Mouse (Mus musculus) cerebellum, adult (tissue): ENCODE results near the gene Sdk1.

Experiments used
- ATAC-seq: cut with Nextera tagmentation; 2 replicates; pipeline ENCODE4 v1.9.2; 2017; ENCODE audit warnings: mild to moderate bottlenecking, moderate library complexity, mixed read lengths; ENCODE audit not compliant: insufficient number of reproducible peaks, low FRiP score, low TSS enrichment

Sdk1 gene

GRCm38 (mm10) chr5:141317095-141317494 lies 75.8 kb downstream of the Sdk1 start:
- no peak for ATAC-seq

DNA sequence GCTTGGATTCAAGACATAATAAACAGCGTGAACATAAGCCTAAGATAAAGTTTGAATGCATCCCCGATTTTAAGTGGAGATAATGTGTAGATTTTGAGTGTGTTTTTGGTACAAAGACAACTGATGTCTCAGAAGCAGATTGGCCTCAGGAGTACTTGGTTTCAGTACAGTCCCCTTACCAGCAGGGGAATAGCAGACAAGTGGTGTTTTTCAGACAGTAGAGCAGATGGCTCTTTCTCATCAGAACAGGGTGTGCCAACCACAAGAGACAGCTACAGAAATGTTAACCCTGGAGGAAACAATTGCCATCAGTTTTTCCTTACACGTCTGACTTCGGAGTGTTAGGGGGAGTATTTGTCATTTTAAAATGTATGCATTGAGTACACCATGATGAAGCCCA lies 83.6 kb downstream of the Sdk1 start:
- ATAC-seq, result 0 out of 2 replicates have a peak, but pooled peaks have one; percentile 45

- no peak for ATAC-seq
Measured at GRCm38 (mm10) chr5:141344376-141344775, 103.1 kb downstream of the Sdk1 start.

DNA sequence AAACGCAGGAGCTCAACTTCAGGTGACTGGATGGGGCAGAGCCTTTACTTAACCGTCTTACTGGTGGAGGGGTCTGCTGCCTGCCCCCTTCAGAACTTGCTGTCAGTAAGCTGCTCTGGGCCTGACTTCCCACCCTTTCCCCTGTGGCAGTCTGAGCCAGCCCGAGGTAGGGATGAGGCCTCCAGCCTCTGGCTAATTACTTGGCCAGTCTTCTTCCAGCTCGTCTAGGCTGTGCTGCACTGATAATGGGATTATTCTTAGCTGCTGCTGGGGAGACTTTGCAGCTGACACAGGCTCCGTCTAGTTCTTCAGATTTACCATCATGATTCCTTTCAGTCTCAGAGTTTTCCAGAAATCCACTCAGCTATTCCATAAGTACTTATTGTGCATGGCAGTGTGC lies 104.2 kb downstream of the Sdk1 start:
- ATAC-seq, result no peak

DNA sequence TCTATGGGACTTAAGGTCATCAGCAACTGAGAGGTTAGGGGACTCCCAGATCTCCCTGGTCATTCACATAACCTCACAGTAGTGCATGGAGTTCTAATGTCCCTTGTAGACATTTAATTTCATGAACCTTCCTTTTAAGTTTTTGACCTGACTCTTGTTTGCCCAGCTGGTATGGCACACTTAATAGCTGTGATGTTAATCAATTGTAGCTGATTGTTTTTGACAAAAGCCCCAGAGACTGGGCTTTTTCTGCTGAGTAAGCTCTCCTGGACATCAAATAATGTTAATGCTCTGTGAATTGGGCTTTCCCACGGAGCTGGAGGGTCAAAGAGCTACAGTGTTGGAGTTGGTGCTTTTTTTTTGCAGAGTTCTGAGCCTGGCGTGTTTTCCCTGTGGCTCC lies 121.4 kb downstream of the Sdk1 start:
- no peak for ATAC-seq

GRCm38 (mm10) chr5:141363956-141364355 lies 122.7 kb downstream of the Sdk1 start:
- ATAC-seq, result no peak

- ATAC-seq, result no peak
Measured at GRCm38 (mm10) chr5:141368567-141368966, 127.3 kb downstream of the Sdk1 start.

DNA sequence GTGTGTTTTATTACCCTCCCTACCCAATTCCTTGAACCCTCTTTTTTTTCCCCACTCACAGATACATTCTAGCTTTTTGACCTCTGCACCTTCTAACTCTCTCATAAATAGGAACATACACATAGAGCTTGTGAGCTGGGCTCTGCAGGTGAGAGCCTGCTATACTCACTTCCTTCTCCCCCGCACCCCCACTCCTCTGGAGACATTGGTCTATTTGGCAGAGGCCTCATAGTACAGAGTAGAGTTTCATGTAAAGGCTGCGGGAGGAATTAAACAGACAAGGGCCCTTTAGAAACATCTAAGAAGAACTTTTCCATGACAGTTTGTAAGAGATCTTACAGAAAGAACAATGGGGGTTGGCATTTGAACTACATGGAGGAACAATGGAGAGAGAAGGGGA lies 133.5 kb downstream of the Sdk1 start:
- no peak for ATAC-seq

- ATAC-seq, result no peak
Measured at GRCm38 (mm10) chr5:141379836-141380773, 138.8 kb downstream of the Sdk1 start.

GRCm38 (mm10) chr5:141380774-141381156 lies 139.5 kb downstream of the Sdk1 start:
- ATAC-seq, result no peak; the same call in 1 of the 2 replicates

DNA sequence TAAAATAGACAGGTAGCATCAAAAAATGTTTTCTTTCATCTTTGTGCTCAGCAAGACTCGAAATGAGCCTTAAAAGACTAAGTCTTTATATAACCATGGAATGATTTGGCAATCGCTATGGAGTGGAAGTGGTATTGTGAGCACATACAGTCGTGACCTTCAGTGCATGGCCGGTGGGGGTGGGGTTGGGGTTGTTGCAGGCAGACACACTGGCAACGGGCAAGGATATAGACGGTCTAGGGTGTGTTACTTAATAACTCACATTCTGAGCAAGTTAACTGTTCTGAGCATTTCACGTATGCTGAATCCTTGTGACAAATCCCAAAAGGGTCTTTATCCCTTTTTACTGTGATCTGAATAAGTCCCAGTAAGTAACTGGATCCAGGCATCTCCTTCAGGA lies 140.3 kb downstream of the Sdk1 start:
- ATAC-seq, result no peak

DNA sequence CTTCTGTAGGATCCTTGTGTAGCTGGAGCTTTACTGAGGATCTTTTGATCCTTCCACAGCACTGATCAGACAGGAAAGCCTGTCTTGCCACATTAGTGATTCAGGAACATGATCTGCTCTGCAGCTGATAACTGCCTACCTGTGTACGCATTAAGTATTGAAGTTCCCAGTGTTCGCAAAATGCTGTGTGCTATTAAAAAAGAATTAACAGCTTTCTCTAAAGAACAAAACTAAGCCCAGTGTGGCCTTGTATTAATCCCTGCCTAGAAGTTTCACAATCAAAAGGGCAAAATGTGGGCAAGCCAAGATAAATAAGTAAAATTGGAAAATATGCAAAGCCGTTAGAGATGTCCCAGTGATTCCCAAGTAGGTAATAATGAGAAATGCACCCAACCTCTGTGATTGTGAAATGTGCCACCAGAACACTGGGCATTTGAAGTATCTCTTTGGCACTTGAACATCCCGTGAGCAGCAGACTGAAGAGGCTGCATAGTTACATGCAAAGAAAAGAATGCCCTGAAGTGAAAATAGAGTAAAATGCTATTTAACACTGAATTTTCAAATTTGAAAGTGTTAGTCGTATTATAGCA lies 141.1 kb downstream of the Sdk1 start:
- no peak for ATAC-seq

DNA sequence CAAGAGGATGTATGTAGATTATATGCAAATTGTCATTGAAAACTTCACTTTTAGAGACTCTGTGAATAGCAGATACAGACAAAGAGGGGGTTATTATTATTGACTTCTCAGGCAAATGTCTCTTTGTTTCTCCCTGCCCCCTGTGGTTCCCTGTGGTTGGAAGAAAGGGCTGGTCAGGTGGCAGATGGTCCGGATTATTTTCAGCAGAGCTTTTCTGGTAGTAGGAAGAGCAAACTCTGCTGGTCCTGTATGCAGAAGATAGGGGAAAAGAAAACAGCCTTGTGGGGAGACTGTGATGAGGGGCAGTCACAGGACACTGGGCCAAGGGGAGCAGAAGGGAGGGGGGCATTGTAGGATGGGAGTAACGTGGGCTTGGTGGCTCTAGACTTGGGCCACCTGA lies 147.2 kb downstream of the Sdk1 start:
- ATAC-seq, result no peak

- no peak for ATAC-seq
Measured at GRCm38 (mm10) chr5:141390541-141390940, 149.3 kb downstream of the Sdk1 start.

DNA sequence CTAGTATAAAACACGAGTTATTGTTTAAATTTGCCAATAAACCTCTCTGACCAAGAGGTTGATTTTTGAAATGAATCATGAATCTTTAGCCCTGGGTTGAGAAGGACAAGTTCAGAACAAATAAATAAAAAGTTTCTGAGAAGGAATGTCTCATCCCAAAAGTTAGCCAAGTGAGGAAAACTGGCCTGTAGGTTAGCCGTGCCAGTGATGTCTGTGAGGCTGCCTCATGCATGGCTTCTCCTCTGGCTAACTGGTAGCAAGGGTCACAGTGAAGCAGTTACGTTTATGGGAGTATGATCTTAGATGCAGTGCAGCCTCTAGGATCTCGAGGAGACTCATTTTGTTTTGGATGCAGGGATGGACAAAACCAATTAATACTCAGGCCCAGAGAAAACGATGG lies 149.9 kb downstream of the Sdk1 start:
- no peak for ATAC-seq

GRCm38 (mm10) chr5:141393846-141394245 lies 152.6 kb downstream of the Sdk1 start:
- no peak for ATAC-seq

- ATAC-seq, result no peak
Measured at GRCm38 (mm10) chr5:141394586-141394985, 153.3 kb downstream of the Sdk1 start.

GRCm38 (mm10) chr5:141403741-141404140 lies 162.5 kb downstream of the Sdk1 start:
- ATAC-seq, result no peak

GRCm38 (mm10) chr5:141404651-141405050 lies 163.4 kb downstream of the Sdk1 start:
- ATAC-seq, result no peak; the same call in 1 of the 2 replicates

DNA sequence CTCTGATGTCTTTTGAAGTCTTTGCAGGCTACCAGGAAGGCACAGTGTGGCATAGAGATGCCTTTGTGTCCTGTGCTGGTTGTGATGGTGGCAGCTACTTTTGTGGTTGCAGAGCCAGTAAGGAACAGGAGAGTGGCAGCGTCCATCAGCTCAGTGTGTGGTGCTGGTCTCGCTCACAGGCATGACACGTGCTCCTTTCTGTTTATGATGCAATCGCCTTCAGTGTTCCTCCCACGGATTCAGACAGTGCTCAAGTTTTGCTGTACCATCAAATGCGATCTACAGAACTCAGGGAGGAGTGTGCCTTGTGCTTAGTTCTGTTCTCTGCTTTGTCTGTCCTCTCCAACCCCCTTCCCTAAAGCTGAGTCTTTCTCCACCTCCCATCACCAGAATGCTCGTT lies 165.6 kb downstream of the Sdk1 start:
- ATAC-seq, result no peak

DNA sequence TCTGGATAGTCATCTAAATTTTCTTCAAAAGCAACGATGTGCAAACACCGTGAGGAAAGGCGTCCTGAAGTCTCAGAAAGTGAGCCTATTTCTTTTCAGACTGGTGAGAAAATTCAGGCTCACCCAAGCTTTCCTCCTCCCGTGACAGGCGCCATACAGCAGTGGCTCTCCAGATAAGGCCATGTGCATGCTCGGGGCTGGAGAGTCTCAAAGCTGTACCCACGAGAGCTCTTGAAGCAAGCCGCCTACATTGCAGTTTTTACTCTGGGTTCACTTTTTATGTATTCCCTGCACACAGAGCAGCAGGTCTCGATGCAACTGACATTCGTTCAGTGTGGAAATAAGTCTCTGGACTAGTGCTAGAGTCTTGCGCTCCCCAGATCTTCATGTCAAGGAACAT lies 171.7 kb downstream of the Sdk1 start:
- no peak for ATAC-seq
